Mouse (Mus musculus): ENCODE results near the gene Vmn1r74.
"Not testable (repeated sequence)": the region's sequence is repeated elsewhere in the genome, so short reads cannot be mapped to it uniquely, and the experiment has no call there.

Vmn1r74 gene

GRCm38 (mm10) chr7:11833680-11834079 is at the start of gene Vmn1r74:
TSS of gene Vmn1r74 (plus strand) at chr7:11833980.
- DNase-seq (ENCODE audit: low spot score): no peak

- DNase-seq (ENCODE audit: low spot score): no peak
Measured at GRCm38 (mm10) chr7:11813751-11814150, 20.0 kb upstream of the Vmn1r74 start.

- no peak for DNase-seq (ENCODE audit: low spot score)
Measured at GRCm38 (mm10) chr7:11822166-11822565, 11.6 kb upstream of the Vmn1r74 start.

GRCm38 (mm10) chr7:11823246-11823645 is 10.5 kb upstream of the Vmn1r74 start:
- DNase-seq (ENCODE audit: low spot score): not testable (repeated sequence)

- no peak for DNase-seq (ENCODE audit: low spot score)
Measured at GRCm38 (mm10) chr7:11874330-11874729, 40.5 kb downstream of the Vmn1r74 start, which contains the start of gene Vmn1r75. TSS of gene Vmn1r75 (plus strand) at chr7:11874630.
